Mouse (Mus musculus) forebrain, embryonic 16.5 days (tissue): ENCODE results near the gene Naa11. TPM values are rescaled to one million over a fixed set of nuclear protein-coding genes. Genes with fewer than 3 reads are reported as not detected.

Source experiments
- ATAC-seq: fragments of 200-750 bp; cut with Nextera tagmentation; 2 replicates; pipeline ENCODE4 v1.8.0; 2017; ENCODE audit warnings: mild to moderate bottlenecking, moderate library complexity
- H3K27ac ChIP-seq: fragments of 300-500 bp; sonication (generic); 2 replicates; pipeline ENCODE4 v1.5.1; 2014; ENCODE audit warnings: low read length, control low read depth
- H3K27me3 ChIP-seq: fragments of 300-500 bp; sonication (generic); replicated peaks from 2 replicates; pipeline ENCODE4 v1.6.1; 2014; ENCODE audit warnings: low read length; ENCODE audit not compliant: control insufficient read depth, insufficient read depth
- H3K36me3 ChIP-seq: fragments of 300-500 bp; sonication (generic); 2 replicates; pipeline ENCODE4 v1.6.1; 2014; ENCODE audit not compliant: control insufficient read depth, insufficient read depth
- H3K4me1 ChIP-seq: fragments of 300-500 bp; sonication (generic); replicated peaks from 2 replicates; pipeline ENCODE4 v1.6.1; 2014; ENCODE audit warnings: low read length; ENCODE audit not compliant: control insufficient read depth, insufficient read depth
- H3K4me2 ChIP-seq: fragments of 300-500 bp; sonication (generic); 2 replicates; pipeline ENCODE4 v1.6.1; 2014; ENCODE audit warnings: mild to moderate bottlenecking, low read length, control low read depth
- H3K4me3 ChIP-seq: fragments of 300-500 bp; sonication (generic); replicated peaks from 2 replicates; pipeline ENCODE4 v1.5.1; 2014; ENCODE audit warnings: mild to moderate bottlenecking, low read length, control low read depth
- H3K9ac ChIP-seq: fragments of 300-500 bp; sonication (generic); replicated peaks from 2 replicates; pipeline ENCODE4 v1.6.1; 2014; ENCODE audit warnings: low read depth, low read length, control low read depth
- H3K9me3 ChIP-seq: fragments of 300-500 bp; sonication (generic); 2 replicates; pipeline ENCODE4 v1.6.1; 2016; ENCODE audit warnings: low read length; ENCODE audit not compliant: control insufficient read depth
- WGBS: fragments of 180-500 bp; shearing (Covaris S2); extraction: QIAGEN DNeasy Blood & Tissue Kit; methylation state at CpG from one replicate; pipeline ENCODE4 v1.1.7; 2014; 5-methylcytosine and 5-hydroxymethylcytosine counted together
- polyA plus RNA-seq: library from polyadenylated mRNA; unstranded; fragments of >200 nt; fragmentation: Nextera tagmentation; extraction: Ambion mirVana; gene quantifications from 2 replicates; pipeline ENCODE4 v1.2.1, GENCODE M21; 2015

Gene Naa11
- polyA plus RNA-seq, 1 experiment from 2014 or later: 0.08 TPM

GRCm38 (mm10) chr5:97397585-97397984 lies 5.4 kb upstream of the Naa11 start:
- WGBS: 94% methylated on average over 4 of the region's 4 CpGs
- H3K4me2 ChIP-seq: no peak overlapping the region
- H3K27ac ChIP-seq: no peak overlapping the region
- H3K4me1 ChIP-seq: no peaks in the 10 kb centered on the region
- no peak for ATAC-seq
- no peak overlapping the region for H3K4me3 ChIP-seq
- H3K36me3 ChIP-seq: no peaks in the 10 kb centered on the region
- H3K27me3 ChIP-seq: no peaks in the 10 kb centered on the region
- H3K9me3 ChIP-seq: no peaks in the 10 kb centered on the region
- H3K9ac ChIP-seq: no peak overlapping the region

GRCm38 (mm10) chr5:97387622-97388021 lies 4.6 kb downstream of the Naa11 start:
- 78% methylated on average over 6 of the region's 6 CpGs for WGBS
- no peaks in the 10 kb centered on the region for H3K27me3 ChIP-seq
- H3K4me3 ChIP-seq: no peak overlapping the region
- no peaks in the 10 kb centered on the region for H3K9me3 ChIP-seq
- H3K9ac ChIP-seq: no peak overlapping the region
- no peak overlapping the region for H3K4me2 ChIP-seq
- H3K4me1 ChIP-seq: 0 out of 2 replicates have a peak, but pooled peaks cover 5% of the 10 kb centered on the region
- H3K27ac ChIP-seq: no peak overlapping the region
- no peaks in the 10 kb centered on the region for H3K36me3 ChIP-seq
- ATAC-seq: no peak

GRCm38 (mm10) chr5:97384399-97384798 lies 7.8 kb downstream of the Naa11 start:
- Histone ChIP-seq H3K9ac (no peak overlapping the region), H3K4me2 (no peak overlapping the region), H3K27ac (no peak overlapping the region), H3K4me1 (0 out of 2 replicates have a peak, but pooled peaks cover 5% of the 10 kb centered on the region), H3K4me3 (no peak overlapping the region), H3K36me3 (no peaks in the 10 kb centered on the region), H3K27me3 (no peaks in the 10 kb centered on the region), H3K9me3 (no peaks in the 10 kb centered on the region)
- 85% methylated on average over 4 of the region's 4 CpGs for WGBS
- no peak for ATAC-seq

GRCm38 (mm10) chr5:97382548-97383222 lies 9.5 kb downstream of the Naa11 start:
- no peaks in the 10 kb centered on the region for H3K9me3 ChIP-seq
- H3K4me3 ChIP-seq: no peak overlapping the region
- H3K36me3 ChIP-seq: no peaks in the 10 kb centered on the region
- H3K27ac ChIP-seq: no peak overlapping the region
- no peak overlapping the region; the same call in 1 of the 2 replicates for H3K4me2 ChIP-seq
- 44% methylated on average over 14 of the region's 14 CpGs for WGBS
- H3K4me1 ChIP-seq: 0 out of 2 replicates have a peak, but pooled peaks cover 5% of the 10 kb centered on the region
- no peak for ATAC-seq
- no peak overlapping the region for H3K9ac ChIP-seq
- H3K27me3 ChIP-seq: no peaks in the 10 kb centered on the region

- 4% methylated on average over 3 of the region's 3 CpGs for WGBS
- no peaks in the 10 kb centered on the region for H3K36me3 ChIP-seq
These were observed 12.2 kb downstream of the Naa11 start for GRCm38 (mm10) chr5:97379976-97380375.

GRCm38 (mm10) chr5:97364781-97365180 lies 27.4 kb downstream of the Naa11 start:
- WGBS: 50% methylated on average over 8 of the region's 8 CpGs
- Histone ChIP-seq H3K4me1 (peaks cover 11% of the 10 kb centered on the region), H3K4me2 (no peak overlapping the region), H3K27me3 (no peaks in the 10 kb centered on the region), H3K9me3 (no peaks in the 10 kb centered on the region), H3K9ac (no peak overlapping the region), H3K36me3 (no peaks in the 10 kb centered on the region), H3K4me3 (no peak overlapping the region), H3K27ac (no peak overlapping the region)
- no peak for ATAC-seq

More at GRCm38 (mm10) chr5:97379976-97380375, 12.2 kb downstream of the Naa11 start:
- H3K9me3 ChIP-seq: no peaks in the 10 kb centered on the region
- no peaks in the 10 kb centered on the region for H3K27me3 ChIP-seq
- H3K4me3 ChIP-seq: no peak overlapping the region
- H3K9ac ChIP-seq: no peak overlapping the region
- ATAC-seq: no peak
- H3K4me2 ChIP-seq: no peak overlapping the region
- H3K27ac ChIP-seq: no peak overlapping the region
- 0 out of 2 replicates have a peak, but pooled peaks cover 5% of the 10 kb centered on the region for H3K4me1 ChIP-seq

- no peaks in the 10 kb centered on the region for H3K27me3 ChIP-seq
- H3K9ac ChIP-seq: no peak overlapping the region
- no peak overlapping the region for H3K4me2 ChIP-seq
- 73% methylated on average over 8 of the region's 8 CpGs for WGBS
- H3K36me3 ChIP-seq: no peaks in the 10 kb centered on the region
- H3K4me1 ChIP-seq: peaks cover 11% of the 10 kb centered on the region
- ATAC-seq: no peak
- no peak overlapping the region for H3K27ac ChIP-seq
- no peaks in the 10 kb centered on the region for H3K9me3 ChIP-seq
- no peak overlapping the region for H3K4me3 ChIP-seq
These were observed 27.9 kb downstream of the Naa11 start for GRCm38 (mm10) chr5:97364252-97364651.

GRCm38 (mm10) chr5:97362539-97362938 lies 29.6 kb downstream of the Naa11 start:
- ATAC-seq: no peak
- 12% methylated on average over 2 of the region's 2 CpGs for WGBS
- peaks cover 11% of the 10 kb centered on the region for H3K4me1 ChIP-seq
- no peak overlapping the region for H3K4me2 ChIP-seq
- no peak overlapping the region for H3K27ac ChIP-seq
- H3K9me3 ChIP-seq: peaks cover 3% of the 10 kb centered on the region; the same call in 1 of the 2 replicates
- H3K4me3 ChIP-seq: no peak overlapping the region
- H3K27me3 ChIP-seq: no peaks in the 10 kb centered on the region
- no peaks in the 10 kb centered on the region for H3K36me3 ChIP-seq
- H3K9ac ChIP-seq: no peak overlapping the region

- H3K9ac ChIP-seq: no peak overlapping the region
- H3K36me3 ChIP-seq: no peaks in the 10 kb centered on the region
- H3K4me2 ChIP-seq: no peak overlapping the region
- H3K4me3 ChIP-seq: no peak overlapping the region
- no peak for ATAC-seq
- no peak overlapping the region for H3K27ac ChIP-seq
- no peaks in the 10 kb centered on the region for H3K27me3 ChIP-seq
- peaks cover 3% of the 10 kb centered on the region; the same call in 1 of the 2 replicates for H3K9me3 ChIP-seq
- peaks cover 7% of the 10 kb centered on the region for H3K4me1 ChIP-seq
- 67% methylated on average over 4 of the region's 4 CpGs for WGBS
These were observed 33.1 kb downstream of the Naa11 start for GRCm38 (mm10) chr5:97359104-97359503.
